Mouse (Mus musculus): ENCODE data around the gene Chchd6. TPM values are rescaled to one million over a fixed set of nuclear protein-coding genes. Genes with fewer than 3 reads are reported as not detected.
A peak's percentile ranks its signal among the peaks of the same experiment; 100 is the strongest.

Chchd6 gene
- polyA plus RNA-seq, 1 experiment: 47.9 TPM

DNA sequence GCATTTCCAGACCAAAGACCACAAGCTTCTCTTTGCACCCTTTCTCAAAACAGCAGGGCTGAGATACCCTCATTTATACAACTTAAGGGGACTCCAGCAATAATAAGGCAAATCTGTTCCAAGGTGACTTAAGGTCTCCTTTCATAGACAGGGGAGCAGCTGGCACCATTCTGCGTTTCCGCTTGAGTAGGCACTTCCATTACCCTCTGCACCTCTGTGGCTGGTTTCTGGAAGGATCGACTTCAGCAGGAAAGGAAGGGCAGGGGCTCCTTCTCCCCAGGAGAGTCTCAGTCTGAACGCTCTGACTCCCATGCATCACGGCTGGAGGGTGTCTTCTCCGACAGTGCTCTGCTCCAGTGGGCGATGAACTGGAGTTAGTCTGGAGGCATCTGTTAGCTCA, 37.7 kb upstream of the Chchd6 start:
- H3K4me3 ChIP-seq (ENCODE audit: control insufficient read depth, insufficient read depth, low read length): no peak overlapping the region
- 93% methylated on average over 7 of the region's 7 CpGs for WGBS
- H3K27ac ChIP-seq (ENCODE audit: control insufficient read depth, insufficient read depth, low read length): no peak overlapping the region
- no peaks in the 10 kb centered on the region for H3K4me1 ChIP-seq (replicated peaks; ENCODE audit: control insufficient read depth, insufficient read depth, low read length)
- H3K36me3 ChIP-seq (ENCODE audit: control insufficient read depth, insufficient read depth, low read length): no peaks in the 10 kb centered on the region
- TF ChIP-seq CTCF (IDR thresholded peaks at IDR 0.05; ENCODE audit: borderline replicate concordance, control insufficient read depth, extremely low read depth, insufficient read depth, low read length, poor library complexity) (no peak), POLR2A (IDR thresholded peaks at IDR 0.05; ENCODE audit: control insufficient read depth, extremely low read depth, insufficient read depth, low read length, poor library complexity) (no peak)
- no peak for DNase-seq
- no peaks in the 10 kb centered on the region for H3K27me3 ChIP-seq (ENCODE audit: control insufficient read depth, insufficient read depth, low read length)

DNA sequence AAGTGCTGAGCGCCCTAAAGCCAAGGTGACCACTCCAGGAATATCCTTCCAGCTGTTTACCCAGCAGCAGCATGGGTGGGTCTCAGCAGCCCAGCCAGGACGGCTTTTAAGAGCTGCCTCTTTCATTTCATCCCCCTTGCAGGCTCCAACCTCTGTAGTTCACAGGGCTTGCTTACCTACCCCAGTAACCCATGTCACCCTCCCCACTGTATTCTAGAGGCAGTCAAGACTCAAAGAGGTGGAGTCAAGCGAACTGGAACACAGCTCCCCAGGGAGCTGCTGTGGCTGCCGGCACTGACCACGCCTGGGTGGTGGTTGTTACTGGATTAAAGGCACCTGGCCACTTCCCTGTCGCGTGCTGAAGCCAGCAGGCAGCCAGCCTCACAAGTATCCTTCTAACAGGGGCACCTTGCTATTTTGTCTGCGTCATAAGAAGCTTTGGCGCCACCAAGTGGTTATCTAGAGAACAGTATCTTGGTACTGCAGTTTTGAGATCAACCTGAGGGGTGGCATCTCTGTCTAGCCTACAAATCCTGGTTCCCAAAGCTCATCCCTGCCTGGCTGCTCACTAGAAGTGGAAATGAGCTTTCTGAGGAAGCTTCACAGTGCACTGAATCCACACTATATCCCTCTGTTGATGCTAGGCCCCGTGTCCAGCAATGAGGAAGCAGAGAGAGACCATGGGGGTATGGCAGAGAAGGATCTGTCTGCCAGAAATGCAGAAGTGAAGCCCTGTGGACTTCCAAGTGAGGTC, 36.5 kb upstream of the Chchd6 start:
- DNase-seq: peak; percentile 64
- Histone ChIP-seq H3K4me3 (ENCODE audit: control insufficient read depth, insufficient read depth, low read length) (no peak overlapping the region), H3K27ac (ENCODE audit: control insufficient read depth, insufficient read depth, low read length) (no peak overlapping the region), H3K36me3 (ENCODE audit: control insufficient read depth, insufficient read depth, low read length) (no peaks in the 10 kb centered on the region), H3K4me1 (replicated peaks; ENCODE audit: control insufficient read depth, insufficient read depth, low read length) (no peaks in the 10 kb centered on the region), H3K27me3 (ENCODE audit: control insufficient read depth, insufficient read depth, low read length) (no peaks in the 10 kb centered on the region)
- 19% methylated on average over 10 of the region's 10 CpGs for WGBS
- TF ChIP-seq POLR2A (IDR thresholded peaks at IDR 0.05; ENCODE audit: control insufficient read depth, extremely low read depth, insufficient read depth, low read length, poor library complexity) (no peak), CTCF (IDR thresholded peaks at IDR 0.05; ENCODE audit: borderline replicate concordance, control insufficient read depth, extremely low read depth, insufficient read depth, low read length, poor library complexity) (no peak)

- H3K4me1 ChIP-seq (replicated peaks; ENCODE audit: control insufficient read depth, insufficient read depth, low read length): no peaks in the 10 kb centered on the region
- WGBS: 28% methylated on average over 8 of the region's 8 CpGs
- no peaks in the 10 kb centered on the region for H3K36me3 ChIP-seq (ENCODE audit: control insufficient read depth, insufficient read depth, low read length)
- H3K4me3 ChIP-seq (ENCODE audit: control insufficient read depth, insufficient read depth, low read length): no peak overlapping the region
- TF ChIP-seq POLR2A (IDR thresholded peaks at IDR 0.05; ENCODE audit: control insufficient read depth, extremely low read depth, insufficient read depth, low read length, poor library complexity): no peak
- no peak for TF ChIP-seq CTCF (IDR thresholded peaks at IDR 0.05; ENCODE audit: borderline replicate concordance, control insufficient read depth, extremely low read depth, insufficient read depth, low read length, poor library complexity)
- no peaks in the 10 kb centered on the region for H3K27me3 ChIP-seq (ENCODE audit: control insufficient read depth, insufficient read depth, low read length)
- H3K27ac ChIP-seq (ENCODE audit: control insufficient read depth, insufficient read depth, low read length): no peak overlapping the region
- no peak for DNase-seq
Observed at GRCm38 (mm10) chr6:89628045-89628785, 32.8 kb upstream of the Chchd6 start.

- WGBS: 86% methylated on average over 3 of the region's 3 CpGs
- no peak overlapping the region for H3K4me3 ChIP-seq (ENCODE audit: control insufficient read depth, insufficient read depth, low read length)
- H3K27me3 ChIP-seq (ENCODE audit: control insufficient read depth, insufficient read depth, low read length): no peaks in the 10 kb centered on the region
- no peaks in the 10 kb centered on the region for H3K4me1 ChIP-seq (replicated peaks; ENCODE audit: control insufficient read depth, insufficient read depth, low read length)
- no peak for DNase-seq
- no peaks in the 10 kb centered on the region for H3K36me3 ChIP-seq (ENCODE audit: control insufficient read depth, insufficient read depth, low read length)
- no peak overlapping the region for H3K27ac ChIP-seq (ENCODE audit: control insufficient read depth, insufficient read depth, low read length)
- no peak for TF ChIP-seq POLR2A (IDR thresholded peaks at IDR 0.05; ENCODE audit: control insufficient read depth, extremely low read depth, insufficient read depth, low read length, poor library complexity)
- no peak for TF ChIP-seq CTCF (IDR thresholded peaks at IDR 0.05; ENCODE audit: borderline replicate concordance, control insufficient read depth, extremely low read depth, insufficient read depth, low read length, poor library complexity)
Observed at GRCm38 (mm10) chr6:89622647-89623046, 27.2 kb upstream of the Chchd6 start.

GRCm38 (mm10) chr6:89615373-89615755, 19.9 kb upstream of the Chchd6 start:
- Histone ChIP-seq H3K27me3 (ENCODE audit: control insufficient read depth, insufficient read depth, low read length) (no peaks in the 10 kb centered on the region), H3K36me3 (ENCODE audit: control insufficient read depth, insufficient read depth, low read length) (no peaks in the 10 kb centered on the region), H3K4me1 (replicated peaks; ENCODE audit: control insufficient read depth, insufficient read depth, low read length) (no peaks in the 10 kb centered on the region), H3K4me3 (ENCODE audit: control insufficient read depth, insufficient read depth, low read length) (no peak overlapping the region), H3K27ac (ENCODE audit: control insufficient read depth, insufficient read depth, low read length) (no peak overlapping the region)
- no peak for DNase-seq
- WGBS: 78% methylated on average over 7 of the region's 7 CpGs
- TF ChIP-seq CTCF (IDR thresholded peaks at IDR 0.05; ENCODE audit: borderline replicate concordance, control insufficient read depth, extremely low read depth, insufficient read depth, low read length, poor library complexity) (no peak), POLR2A (IDR thresholded peaks at IDR 0.05; ENCODE audit: control insufficient read depth, extremely low read depth, insufficient read depth, low read length, poor library complexity) (no peak)

- H3K27me3 ChIP-seq (ENCODE audit: control insufficient read depth, insufficient read depth, low read length): no peaks in the 10 kb centered on the region
Observed at GRCm38 (mm10) chr6:89614596-89615372, 19.3 kb upstream of the Chchd6 start.

More at GRCm38 (mm10) chr6:89614596-89615372, 19.3 kb upstream of the Chchd6 start:
- WGBS: 78% methylated on average over 7 of the region's 7 CpGs
- H3K4me3 ChIP-seq (ENCODE audit: control insufficient read depth, insufficient read depth, low read length): no peak overlapping the region
- no peaks in the 10 kb centered on the region for H3K4me1 ChIP-seq (replicated peaks; ENCODE audit: control insufficient read depth, insufficient read depth, low read length)
- DNase-seq: no peak
- no peak overlapping the region for H3K27ac ChIP-seq (ENCODE audit: control insufficient read depth, insufficient read depth, low read length)
- no peak for TF ChIP-seq POLR2A (IDR thresholded peaks at IDR 0.05; ENCODE audit: control insufficient read depth, extremely low read depth, insufficient read depth, low read length, poor library complexity)
- no peak for TF ChIP-seq CTCF (IDR thresholded peaks at IDR 0.05; ENCODE audit: borderline replicate concordance, control insufficient read depth, extremely low read depth, insufficient read depth, low read length, poor library complexity)
- no peaks in the 10 kb centered on the region for H3K36me3 ChIP-seq (ENCODE audit: control insufficient read depth, insufficient read depth, low read length)
